Mouse (Mus musculus) midbrain, postnatal 0 days (tissue): Measurements from ENCODE around the gene Farp1. TPM values are rescaled to one million over a fixed set of nuclear protein-coding genes. Genes with fewer than 3 reads are reported as not detected.
"Not testable (repeated sequence)": the region's sequence is repeated elsewhere in the genome, so short reads cannot be mapped to it uniquely, and the experiment has no call there.

Experiments
- ATAC-seq: fragments of 200-750 bp; cut with Nextera tagmentation; 2 replicates; pipeline ENCODE4 v1.8.0; 2017; ENCODE audit warnings: moderate number of reproducible peaks, mild to moderate bottlenecking, moderate TSS enrichment, moderate library complexity; ENCODE audit not compliant: low FRiP score
- DNase-seq: peaks from one replicate; pipeline ENCODE4 v3.0.0-alpha.2; 2015; ENCODE audit warnings: low spot score
- H3K27ac ChIP-seq: fragments of 300-500 bp; sonication (generic); 2 replicates; pipeline ENCODE4 v1.5.1; 2014; ENCODE audit warnings: low read depth, mild to moderate bottlenecking, low read length, mixed read lengths
- H3K27me3 ChIP-seq: fragments of 300-500 bp; sonication (generic); 2 replicates; pipeline ENCODE4 v1.6.1; 2014; ENCODE audit warnings: low read length, control low read depth, mixed read lengths; ENCODE audit not compliant: insufficient read depth
- H3K36me3 ChIP-seq: fragments of 300-500 bp; sonication (generic); 2 replicates; pipeline ENCODE4 v1.6.1; 2014; ENCODE audit warnings: low read length, control low read depth, mixed read lengths; ENCODE audit not compliant: insufficient read depth
- H3K4me1 ChIP-seq: fragments of 300-500 bp; sonication (generic); 2 replicates; pipeline ENCODE4 v1.6.1; 2014; ENCODE audit warnings: mild to moderate bottlenecking, control low read depth, antibody characterized with exemption, low read length, mixed read lengths; ENCODE audit not compliant: insufficient read depth
- H3K4me2 ChIP-seq: fragments of 300-500 bp; sonication (generic); 2 replicates; pipeline ENCODE4 v1.6.1; 2014; ENCODE audit warnings: low read depth, mild to moderate bottlenecking, low read length, mixed read lengths; ENCODE audit not compliant: poor library complexity, severe bottlenecking
- H3K4me3 ChIP-seq: fragments of 300-500 bp; sonication (generic); 2 replicates; pipeline ENCODE4 v1.5.1; 2014; ENCODE audit warnings: low read depth, mild to moderate bottlenecking, low read length, moderate library complexity
- H3K9ac ChIP-seq: fragments of 300-500 bp; sonication (generic); replicated peaks from 2 replicates; pipeline ENCODE4 v1.6.1; 2014; ENCODE audit warnings: mild to moderate bottlenecking, low read length, moderate library complexity, mixed read lengths; ENCODE audit not compliant: poor library complexity, severe bottlenecking
- H3K9me3 ChIP-seq: fragments of 300-500 bp; sonication (generic); 2 replicates; pipeline ENCODE4 v1.6.1; 2016; ENCODE audit warnings: low read length, control low read depth
- CTCF ChIP-seq: IDR thresholded peaks from 2 replicates; pipeline ENCODE4 v1.5.1; 2016; ENCODE audit warnings: antibody characterized with exemption, mild to moderate bottlenecking
- WGBS: fragments of 180-500 bp; shearing (Covaris S2); extraction: QIAGEN DNeasy Blood & Tissue Kit; methylation state at CpG from one replicate; pipeline ENCODE4 v1.1.7; 2014; 5-methylcytosine and 5-hydroxymethylcytosine counted together
- polyA plus RNA-seq: library from polyadenylated mRNA; unstranded; fragments of >200 nt; fragmentation: Nextera tagmentation; extraction: Ambion mirVana; gene quantifications from 2 replicates; pipeline ENCODE4 v1.2.1, GENCODE M21; 2015
- total RNA-seq: library from RNA; depleted of rRNA; stranded (reverse); fragments of >200 nt; gene quantifications from 2 replicates; pipeline ENCODE4 v1.2.3, GENCODE M21; 2014

Gene Farp1
- total and polyA plus RNA-seq, 2 experiments from 2014 or later, result 41.8 to 113 TPM

GRCm38 (mm10) chr14:121122852-121123251 lies 87.9 kb downstream of the Farp1 start:
- Histone ChIP-seq H3K4me1 (no peaks in the 10 kb centered on the region), H3K4me2 (no peak overlapping the region), H3K4me3 (no peak overlapping the region), H3K27me3 (no peaks in the 10 kb centered on the region), H3K9me3 (no peaks in the 10 kb centered on the region), H3K27ac (no peak overlapping the region), H3K9ac (no peak overlapping the region), H3K36me3 (no peaks in the 10 kb centered on the region)
- DNase-seq (no peak), ATAC-seq (no peak)
- TF ChIP-seq CTCF, result no peak
- 42% methylated on average over 2 of the region's 2 CpGs for WGBS

GRCm38 (mm10) chr14:121124409-121125010 lies 89.5 kb downstream of the Farp1 start:
- Histone ChIP-seq H3K4me3 (no peak overlapping the region), H3K4me2 (no peak overlapping the region), H3K36me3 (no peaks in the 10 kb centered on the region), H3K9me3 (no peaks in the 10 kb centered on the region), H3K4me1 (no peaks in the 10 kb centered on the region), H3K27ac (no peak overlapping the region), H3K27me3 (no peaks in the 10 kb centered on the region), H3K9ac (no peak overlapping the region)
- DNase-seq, result no peak
- no peak for ATAC-seq
- no peak for TF ChIP-seq CTCF
- 92% methylated on average over 8 of the region's 8 CpGs for WGBS

- WGBS, result 85% methylated on average over 3 of the region's 3 CpGs
- DNase-seq, result no peak
- Histone ChIP-seq H3K9ac (no peak overlapping the region), H3K4me2 (no peak overlapping the region), H3K36me3 (no peaks in the 10 kb centered on the region), H3K27me3 (no peaks in the 10 kb centered on the region), H3K4me1 (no peaks in the 10 kb centered on the region), H3K27ac (no peak overlapping the region), H3K9me3 (no peaks in the 10 kb centered on the region), H3K4me3 (no peak overlapping the region)
- no peak for TF ChIP-seq CTCF
- no peak for ATAC-seq
These were observed 90.7 kb downstream of the Farp1 start for GRCm38 (mm10) chr14:121125651-121126050.

DNA sequence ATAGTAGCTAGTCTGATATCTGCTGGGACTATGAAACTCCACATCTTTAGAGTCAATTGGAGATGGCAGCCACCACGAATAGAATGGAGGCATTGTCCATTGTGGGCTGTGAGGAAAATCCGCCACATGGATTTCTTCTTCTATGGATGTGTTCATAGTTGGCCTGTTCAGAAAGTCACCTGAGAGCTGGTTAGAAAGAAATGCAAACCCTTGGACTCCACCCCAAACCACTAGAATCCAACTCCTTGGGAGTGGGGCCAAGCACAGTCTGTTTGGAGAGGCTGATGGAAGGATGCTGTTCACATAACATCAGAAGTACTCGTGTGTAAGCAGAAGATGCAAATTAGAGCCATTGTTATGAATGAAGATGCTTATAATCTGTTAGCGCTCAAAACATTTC lies 91.3 kb downstream of the Farp1 start:
- Histone ChIP-seq H3K9me3 (no peaks in the 10 kb centered on the region), H3K4me3 (no peak overlapping the region), H3K9ac (no peak overlapping the region), H3K4me1 (no peaks in the 10 kb centered on the region), H3K4me2 (no peak overlapping the region), H3K27me3 (no peaks in the 10 kb centered on the region), H3K36me3 (no peaks in the 10 kb centered on the region), H3K27ac (no peak overlapping the region)
- 82% methylated on average over 4 of the region's 4 CpGs for WGBS
- DNase-seq (no peak), ATAC-seq (no peak)
- TF ChIP-seq CTCF, result no peak

GRCm38 (mm10) chr14:121128858-121129800 lies 94.1 kb downstream of the Farp1 start:
- Histone ChIP-seq H3K9me3 (no peaks in the 10 kb centered on the region), H3K4me1 (no peaks in the 10 kb centered on the region), H3K27ac (peak overlapping the region; percentile 43; the same call in 1 of the 2 replicates), H3K4me3 (no peak overlapping the region), H3K36me3 (no peaks in the 10 kb centered on the region), H3K27me3 (no peaks in the 10 kb centered on the region), H3K4me2 (no peak overlapping the region), H3K9ac (no peak overlapping the region)
- DNase-seq, result no peak
- ATAC-seq, result no peak
- 21% methylated on average over 20 of the region's 20 CpGs for WGBS
- no peak for TF ChIP-seq CTCF

- not testable (repeated sequence) for H3K36me3 ChIP-seq, H3K27ac ChIP-seq, DNase-seq, H3K9me3 ChIP-seq, H3K4me3 ChIP-seq, H3K4me2 ChIP-seq, ATAC-seq, H3K4me1 ChIP-seq, H3K27me3 ChIP-seq, H3K9ac ChIP-seq
- no CpG with 5 or more reads among the region's 1 CpGs for WGBS
These were observed 95.4 kb downstream of the Farp1 start for GRCm38 (mm10) chr14:121130351-121130750.
